Mouse (Mus musculus) MEL (cell line): Measurements from ENCODE around the gene Ncln. TPM values are rescaled to one million over a fixed set of nuclear protein-coding genes. Genes with fewer than 3 reads are reported as not detected.
A peak's percentile ranks its signal among the peaks of the same experiment; 100 is the strongest.

ENCODE experiments used
- DNase-seq: peaks from one replicate; pipeline ENCODE4 v3.0.0; 2011; ENCODE audit warnings: low read depth, low spot score
- H3K27ac ChIP-seq: 2 replicates; pipeline ENCODE4 v1.5.1; 2012; ENCODE audit warnings: low read depth, mild to moderate bottlenecking, control low read depth, low read length, moderate library complexity; ENCODE audit not compliant: control insufficient read depth
- H3K27me3 ChIP-seq, 2 experiments: fragments of 150-350 bp in 1 of 2; sonication (generic) in 1 of 2; 2 replicates each; pipeline ENCODE4 v1.6.1; 2012; ENCODE audit warnings: low read length in 2 of 2, mild to moderate bottlenecking in 2 of 2, improper control_type of control experiment in 1 of 2, moderate library complexity in 1 of 2; ENCODE audit not compliant: insufficient read depth in 2 of 2, control insufficient read depth in 1 of 2
- H3K36me3 ChIP-seq, 2 experiments: 2 replicates each; pipeline ENCODE4 v1.6.1; 2012 to 2014; ENCODE audit warnings: low read length in 2 of 2, improper control_type of control experiment in 1 of 2, inconsistent platforms in 1 of 2, mild to moderate bottlenecking in 1 of 2; ENCODE audit not compliant: insufficient read depth in 2 of 2, control insufficient read depth in 1 of 2
- H3K4me1 ChIP-seq, 2 experiments: fragments of 150-350 bp in 1 of 2; sonication (generic) in 1 of 2; 2 replicates each; pipeline ENCODE4 v1.6.1; 2012; ENCODE audit warnings: low read length in 2 of 2, improper control_type of control experiment in 1 of 2, mild to moderate bottlenecking in 1 of 2; ENCODE audit not compliant: insufficient read depth in 2 of 2, control insufficient read depth in 1 of 2
- H3K4me3 ChIP-seq, 2 experiments: fragments of 150-350 bp in 1 of 2; sonication (generic) in 1 of 2; 2 replicates each; pipeline ENCODE4 v1.5.1; 2012; ENCODE audit warnings: low read depth in 2 of 2, low read length in 2 of 2, mild to moderate bottlenecking in 2 of 2, moderate library complexity in 2 of 2, control low read depth in 1 of 2, improper control_type of control experiment in 1 of 2; ENCODE audit not compliant: control insufficient read depth in 1 of 2, insufficient read depth in 1 of 2
- H3K79me2 ChIP-seq: 2 replicates; pipeline ENCODE4 v1.6.1; 2012; ENCODE audit warnings: mild to moderate bottlenecking, low read length, moderate library complexity; ENCODE audit not compliant: control insufficient read depth, poor library complexity, insufficient read depth
- H3K9ac ChIP-seq: 2 replicates; pipeline ENCODE4 v1.6.1; 2012; ENCODE audit warnings: low read depth, mild to moderate bottlenecking, control low read depth, low read length, moderate library complexity; ENCODE audit not compliant: control insufficient read depth, poor library complexity, severe bottlenecking
- H3K9me3 ChIP-seq: fragments of 150-350 bp; sonication (generic); replicated peaks from 2 replicates; pipeline ENCODE4 v1.6.1; 2012; ENCODE audit warnings: mild to moderate bottlenecking, low read length, improper control_type of control experiment, moderate library complexity; ENCODE audit not compliant: insufficient read depth
- CHD1 ChIP-seq: IDR thresholded peaks from 2 replicates; pipeline ENCODE4 v1.6.1; 2012; ENCODE audit warnings: low read depth, mild to moderate bottlenecking, inconsistent platforms, low read length, improper control_type of control experiment
- E2F4 ChIP-seq: IDR thresholded peaks from 2 replicates; pipeline ENCODE4 v1.6.1; 2011; ENCODE audit warnings: low read depth, low read length, improper control_type of control experiment, borderline replicate concordance
- ELF1 ChIP-seq: IDR thresholded peaks from 2 replicates; pipeline ENCODE4 v1.6.1; 2014; ENCODE audit warnings: low read depth, mild to moderate bottlenecking, inconsistent platforms, low read length, improper control_type of control experiment, moderate library complexity
- EP300 ChIP-seq, 2 experiments: IDR thresholded peaks; 2 replicates each; pipeline ENCODE4 v1.6.1; 2011; ENCODE audit warnings: improper control_type of control experiment in 2 of 2, low read length in 2 of 2, low read depth in 1 of 2, mild to moderate bottlenecking in 1 of 2
- ETS1 ChIP-seq: IDR thresholded peaks from 2 replicates; pipeline ENCODE4 v1.6.1; 2012; ENCODE audit warnings: low read depth, mild to moderate bottlenecking, inconsistent platforms, low read length, improper control_type of control experiment, moderate library complexity
- MYC ChIP-seq: IDR thresholded peaks from 2 replicates; pipeline ENCODE4 v1.6.1; 2011; ENCODE audit warnings: low read depth, mild to moderate bottlenecking, low read length, improper control_type of control experiment, moderate library complexity
- NELFE ChIP-seq: IDR thresholded peaks from 2 replicates; pipeline ENCODE4 v1.6.1; 2011; ENCODE audit warnings: low read depth, low read length, improper control_type of control experiment
- POLR2A ChIP-seq, 2 experiments: IDR thresholded peaks; 2 replicates each; pipeline ENCODE4 v1.6.1; 2011 to 2012; ENCODE audit warnings: low read length in 2 of 2, mild to moderate bottlenecking in 2 of 2, control low read depth in 1 of 2, improper control_type of control experiment in 1 of 2, low read depth in 1 of 2, moderate library complexity in 1 of 2; ENCODE audit not compliant: control insufficient read depth in 1 of 2, insufficient read depth in 1 of 2, poor library complexity in 1 of 2
- RCOR1 ChIP-seq: IDR thresholded peaks from 2 replicates; pipeline ENCODE4 v1.6.1; 2012; ENCODE audit warnings: low read depth, mild to moderate bottlenecking, inconsistent platforms, low read length, improper control_type of control experiment
- SMC3 ChIP-seq: IDR thresholded peaks from 2 replicates; pipeline ENCODE4 v1.6.1; 2011; ENCODE audit warnings: low read depth, low read length, improper control_type of control experiment
- TBP ChIP-seq: IDR thresholded peaks from 2 replicates; pipeline ENCODE4 v1.8.0; 2011; ENCODE audit warnings: low read depth, low read length, improper control_type of control experiment
- TCF12 ChIP-seq: IDR thresholded peaks from 2 replicates; pipeline ENCODE4 v1.6.1; 2014; ENCODE audit warnings: low read depth, mild to moderate bottlenecking, inconsistent platforms, low read length, improper control_type of control experiment, moderate library complexity
- USF1 ChIP-seq: IDR thresholded peaks from 2 replicates; pipeline ENCODE4 v1.6.1; 2014; ENCODE audit warnings: low read depth, mild to moderate bottlenecking, inconsistent platforms, low read length, improper control_type of control experiment, moderate library complexity
- USF2 ChIP-seq, 2 experiments: IDR thresholded peaks; 2 replicates each; pipeline ENCODE4 v1.6.1; 2011 to 2012; ENCODE audit warnings: improper control_type of control experiment in 2 of 2, low read length in 2 of 2, borderline replicate concordance in 1 of 2, inconsistent platforms in 1 of 2, low read depth in 1 of 2, mild to moderate bottlenecking in 1 of 2; ENCODE audit not compliant: insufficient read depth in 1 of 2
- ZKSCAN1 ChIP-seq: IDR thresholded peaks from 2 replicates; pipeline ENCODE4 v1.6.1; 2012; ENCODE audit warnings: low read depth, mild to moderate bottlenecking, inconsistent platforms, low read length, improper control_type of control experiment, moderate library complexity
- ZMIZ1 ChIP-seq: IDR thresholded peaks from 2 replicates; pipeline ENCODE4 v1.6.1; 2012; ENCODE audit warnings: low read depth, mild to moderate bottlenecking, inconsistent platforms, low read length, improper control_type of control experiment, moderate library complexity
- ZNF384 ChIP-seq: IDR thresholded peaks from 2 replicates; pipeline ENCODE4 v1.6.1; 2012; ENCODE audit warnings: low read depth, mild to moderate bottlenecking, inconsistent platforms, low read length, improper control_type of control experiment
- polyA plus RNA-seq, 2 experiments: library from polyadenylated mRNA; stranded (reverse) in 1 of 2; unstranded in 1 of 2; fragments of >175 nt in 1 of 2; fragments of >200 nt in 1 of 2; gene quantifications; 2 replicates each; pipeline versions ENCODE4 v1.2.1 to v1.2.4; 2012; ENCODE audit warnings: low replicate concordance in 2 of 2, low read depth in 1 of 2; ENCODE audit not compliant: insufficient read length in 2 of 2, insufficient read depth in 1 of 2, missing spikeins in 1 of 2
- total RNA-seq: library from RNA; depleted of rRNA; stranded (reverse); fragments of 300-350 nt; gene quantifications from 2 replicates; pipeline ENCODE4 v1.2.3, GENCODE M21; 2012

The Ncln gene
- total and polyA plus RNA-seq, 3 experiments: 136 to 276 (median 215) TPM

DNA sequence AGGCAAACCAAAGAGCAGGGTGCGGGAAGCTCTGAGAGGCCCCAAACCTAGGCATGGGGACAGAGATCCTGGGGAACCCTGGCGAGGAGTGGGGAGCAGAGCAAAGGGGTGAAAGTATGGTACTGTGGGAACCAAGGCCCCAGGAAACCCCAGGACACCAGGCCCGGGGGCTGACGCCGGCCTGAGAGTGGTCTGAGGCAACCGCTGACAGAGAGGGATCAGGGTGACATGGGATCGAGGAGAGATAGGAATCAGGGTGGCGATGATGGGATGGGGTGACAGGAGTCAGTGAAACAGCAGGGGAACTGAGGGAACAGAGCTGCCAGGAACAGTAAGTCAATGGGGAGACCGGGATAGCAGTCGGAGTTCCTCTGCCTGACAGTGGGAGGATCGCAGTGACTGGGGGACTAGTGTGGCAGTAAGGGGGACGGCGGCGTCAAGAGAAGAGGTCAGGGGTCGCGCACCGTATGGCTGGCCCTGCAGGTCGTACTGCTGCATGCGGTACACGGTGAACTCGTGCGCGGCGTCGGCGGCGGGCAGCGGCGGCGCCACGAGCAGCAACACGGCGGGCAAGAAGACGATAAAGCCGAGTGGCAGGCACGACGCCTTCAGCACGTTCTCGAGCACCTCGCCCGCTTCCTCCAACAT, 452 bp downstream of the Ncln start:
- H3K27me3 ChIP-seq: no peaks in the 10 kb centered on the region
- peak overlapping the region; percentile 96 for H3K9ac ChIP-seq
- no peak for DNase-seq
- H3K9me3 ChIP-seq: no peaks in the 10 kb centered on the region
- peaks cover 29% of the 10 kb centered on the region for H3K79me2 ChIP-seq
- peaks cover 0 to 14% of the 10 kb centered on the region in 2 experiments; a peak in 3 of 4 replicates for H3K36me3 ChIP-seq
- H3K4me3 ChIP-seq: peak overlapping the region; percentile 55 to 76
- TF ChIP-seq MYC (0 out of 2 replicates have a peak, but pooled peaks have one; percentile 27), CHD1 (0 out of 2 replicates have a peak, but pooled peaks have one; percentile 23), SMC3 (no peak), POLR2A (IDR thresholded peaks at IDR 0.05; ENCODE audit: control insufficient read depth in 1 of 2, insufficient read depth in 1 of 2, low read depth in 1 of 2, low read length in 2 of 2, poor library complexity in 1 of 2) (peak in 1 of 2 experiments; percentile 65; a peak in 3 of 4 replicates)
- H3K4me1 ChIP-seq: peaks cover 0 to 28% of the 10 kb centered on the region in 2 experiments; a peak in 3 of 4 replicates
- H3K27ac ChIP-seq: peak overlapping the region; percentile 54

DNA sequence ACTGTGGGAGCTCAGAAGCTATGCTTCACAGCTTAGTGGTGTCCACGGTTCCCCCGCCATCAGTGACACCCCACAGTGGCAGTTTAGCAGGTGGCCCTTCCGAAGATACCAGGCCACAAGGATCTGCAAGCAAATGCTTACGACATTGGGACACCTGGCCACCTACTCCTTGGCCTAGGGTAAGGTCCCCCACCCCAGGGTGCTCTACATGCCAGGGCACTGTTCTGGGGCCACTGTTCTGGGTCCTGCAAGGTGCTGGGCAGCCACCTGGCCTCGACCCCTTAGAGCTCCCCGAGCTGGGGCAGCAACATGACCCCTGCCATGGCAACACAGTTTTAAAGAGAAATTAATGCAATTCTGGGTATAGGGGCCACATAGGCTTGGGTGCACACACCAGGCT, 1.0 kb downstream of the Ncln start:
- no peak for TF ChIP-seq ZNF384
- TF ChIP-seq CHD1: 0 out of 2 replicates have a peak, but pooled peaks have one; percentile 6
- TF ChIP-seq, all 39 proteins: peak for 1
- peak overlapping the region; percentile 54; the same call in 1 of the 2 replicates for H3K27ac ChIP-seq

DNA sequence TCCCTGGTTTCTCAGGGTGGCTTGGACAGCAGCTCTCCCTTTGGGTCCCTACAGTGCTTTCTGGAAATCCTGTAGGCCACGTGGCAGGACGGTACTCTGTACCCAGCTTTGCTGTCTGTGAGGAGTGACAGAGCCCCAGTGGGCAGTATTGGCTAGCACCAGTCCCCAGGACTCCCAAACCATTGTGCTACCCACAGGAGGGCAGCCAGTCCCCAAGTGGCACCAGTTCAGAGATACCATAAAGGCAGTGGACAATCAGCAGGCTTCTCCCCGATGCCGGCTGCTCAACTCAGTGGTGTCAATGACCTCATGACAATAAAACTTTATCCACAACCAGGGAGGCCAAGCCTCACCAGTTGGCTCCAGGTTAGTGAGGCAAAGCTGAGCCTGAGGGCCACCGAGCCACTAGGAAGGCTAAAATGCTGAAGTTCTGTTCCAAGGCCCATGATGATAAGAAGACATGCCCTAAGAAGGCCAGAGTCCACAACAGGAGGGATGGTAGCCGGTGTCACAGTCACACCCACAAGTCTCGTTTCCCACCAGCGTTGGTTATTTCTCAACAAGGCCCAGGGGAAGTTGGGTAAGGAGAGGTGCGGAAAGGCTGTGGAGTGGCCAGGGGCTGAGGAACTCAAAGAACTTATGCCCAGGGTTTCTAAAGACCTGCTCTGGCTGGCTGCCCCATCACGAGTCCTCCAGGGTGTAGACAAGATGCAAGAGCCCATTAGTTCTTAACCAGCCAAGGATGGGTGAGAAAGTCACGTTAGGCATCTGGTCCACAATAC, 1.7 kb downstream of the Ncln start:
- H3K36me3 ChIP-seq: peaks cover 0 to 13% of the 10 kb centered on the region in 2 experiments; a peak in 3 of 4 replicates
- H3K4me1 ChIP-seq: peaks cover 0 to 25% of the 10 kb centered on the region in 2 experiments; a peak in 3 of 4 replicates
- H3K9me3 ChIP-seq: no peaks in the 10 kb centered on the region
- H3K9ac ChIP-seq: peak overlapping the region; percentile 96
- H3K27me3 ChIP-seq: no peaks in the 10 kb centered on the region
- no peak for DNase-seq
- H3K79me2 ChIP-seq: peaks cover 29% of the 10 kb centered on the region
- TF ChIP-seq ZKSCAN1 (no peak), ZMIZ1 (no peak), NELFE (no peak), ELF1 (no peak), TCF12 (no peak), USF1 (no peak), USF2 (IDR thresholded peaks at IDR 0.05; ENCODE audit: borderline replicate concordance in 1 of 2, insufficient read depth in 1 of 2, low read depth in 1 of 2, low read length in 2 of 2) (no peak), RCOR1 (no peak), CHD1 (no peak), EP300 (IDR thresholded peaks at IDR 0.05; ENCODE audit: low read depth in 1 of 2, low read length in 2 of 2) (no peak), MYC (no peak), TBP (no peak), E2F4 (no peak), ETS1 (no peak)
- H3K27ac ChIP-seq: no peak overlapping the region
- H3K4me3 ChIP-seq: peak overlapping the region; percentile 55 to 76

More for the DNA sequence above, 1.0 kb downstream of the Ncln start:
- Histone ChIP-seq H3K4me3 (peak overlapping the region; percentile 55 to 76), H3K36me3 (peaks cover 0 to 14% of the 10 kb centered on the region in 2 experiments; a peak in 3 of 4 replicates), H3K9me3 (no peaks in the 10 kb centered on the region), H3K27me3 (no peaks in the 10 kb centered on the region), H3K4me1 (peaks cover 0 to 28% of the 10 kb centered on the region in 2 experiments; a peak in 3 of 4 replicates), H3K79me2 (peaks cover 29% of the 10 kb centered on the region), H3K9ac (peak overlapping the region; percentile 96)
- DNase-seq: no peak
